Mouse (Mus musculus) bone marrow macrophage, adult 2 months (primary cell): Measurements from ENCODE around the gene Ptk6.

ENCODE experiments used
- CTCF ChIP-seq: IDR thresholded peaks from 2 replicates; pipeline ENCODE4 v1.5.1; 2012; ENCODE audit warnings: low read depth, mild to moderate bottlenecking, low read length, moderate library complexity
- POLR2A ChIP-seq: IDR thresholded peaks from 2 replicates; pipeline ENCODE4 v1.6.1; 2012; ENCODE audit warnings: mild to moderate bottlenecking, low read depth, low read length, borderline replicate concordance

GRCm38 (mm10) chr2:181156248-181157121 is 46.1 kb downstream of the Ptk6 start, which contains the start of gene Eef1a2:
- TF ChIP-seq CTCF: no peak
- TF ChIP-seq POLR2A: no peak
